Mouse (Mus musculus) C2C12 (cell line): ENCODE measurements around the gene Olfr975.
"Not testable (repeated sequence)": the region's sequence is repeated elsewhere in the genome, so short reads cannot be mapped to it uniquely, and the experiment has no call there.

Experiments
- CEBPB ChIP-seq: IDR thresholded peaks from one replicate; pipeline ENCODE4 v1.6.1; 2011; ENCODE audit warnings: low read depth, mild to moderate bottlenecking, control low read depth, moderate library complexity
- CTCF ChIP-seq: IDR thresholded peaks from one replicate; pipeline ENCODE4 v1.5.1; 2011; ENCODE audit not compliant: control insufficient read depth, insufficient read depth, insufficient read length
- FOSL1 ChIP-seq: IDR thresholded peaks from one replicate; pipeline ENCODE4 v1.8.0; 2011; ENCODE audit warnings: mild to moderate bottlenecking, low read length; ENCODE audit not compliant: poor library complexity, insufficient read depth, severe bottlenecking
- MAX ChIP-seq: IDR thresholded peaks from one replicate; pipeline ENCODE4 v1.6.1; 2011; ENCODE audit warnings: mild to moderate bottlenecking, control low read depth
- MYOD1 ChIP-seq: IDR thresholded peaks from one replicate; pipeline ENCODE4 v1.6.1; 2011; ENCODE audit warnings: low read depth; ENCODE audit not compliant: control insufficient read depth, insufficient read length
- MYOG ChIP-seq: IDR thresholded peaks from one replicate; pipeline ENCODE4 v1.6.1; 2011; ENCODE audit not compliant: control insufficient read depth, insufficient read length; ENCODE audit errors: extremely low read depth

DNA sequence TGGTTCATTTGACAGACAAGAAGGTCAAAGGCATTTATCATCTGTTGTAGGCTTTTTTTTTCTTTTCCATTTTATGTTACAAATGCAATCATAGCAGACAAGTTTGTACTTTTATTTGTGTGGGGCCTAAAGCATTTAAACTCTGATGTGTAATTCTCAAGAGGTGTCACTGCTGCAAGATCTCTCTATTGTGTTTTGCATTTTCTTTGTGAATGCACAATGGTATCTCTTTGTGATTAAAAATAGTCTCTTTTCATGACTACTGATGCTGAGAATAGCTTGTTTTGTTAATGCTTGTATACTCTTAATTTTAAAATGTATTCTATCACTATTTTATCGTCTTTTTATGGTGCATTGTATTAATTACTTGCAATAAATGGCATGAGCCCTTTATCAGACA is 23.0 kb downstream of the Olfr975 start:
- not testable (repeated sequence) for TF ChIP-seq CTCF, MYOD1, MYOG, MAX, CEBPB, FOSL1
